8 mouse cellular contexts compared by ENCODE assay signal in the genomic region with DNA sequence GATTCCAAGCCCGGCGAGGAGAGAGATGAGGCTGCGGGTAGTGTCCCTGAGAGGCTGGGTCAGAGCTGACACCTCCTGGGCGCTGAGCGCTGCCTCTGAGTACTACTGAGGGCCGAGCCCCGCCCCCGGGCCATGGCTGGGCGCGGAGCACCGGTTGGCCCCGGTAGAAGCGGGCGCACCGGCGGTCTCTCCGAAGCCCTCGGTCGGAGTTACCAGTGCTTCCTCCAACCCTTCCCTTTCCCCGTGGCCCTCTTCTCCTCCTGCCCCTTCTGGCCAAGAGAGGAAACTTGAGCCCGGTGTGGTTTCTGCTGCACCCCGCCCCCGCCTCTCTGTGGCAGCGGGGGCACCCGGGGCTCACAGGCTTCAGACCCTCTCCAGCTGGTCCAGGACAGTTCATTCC. TPM values are rescaled to one million over a fixed set of nuclear protein-coding genes. Genes with fewer than 3 reads are reported as not detected.
DNase-seq lines count a peak whose midpoint lies in the region; ATAC-seq and TF ChIP-seq lines count a peak whose summit lies in the region.

No protein-coding gene starts in this region.

- TF ChIP-seq CTCF in bone marrow, adult 2 months (IDR thresholded peaks at IDR 0.05; ENCODE audit: control insufficient read depth, insufficient read depth, low read length), result peak; percentile 41
- no peak for TF ChIP-seq CTCF in cerebellum, adult 2 months (IDR thresholded peaks at IDR 0.05; ENCODE audit: borderline replicate concordance, insufficient read depth, low read depth, low read length)

- ATAC-seq in lung, embryonic 15.5 days (ENCODE audit: borderline replicate concordance, extremely low read depth, low FRiP score, low TSS enrichment), result peak; percentile 56; the same call in 1 of the 2 replicates
- peak; percentile 57; the same call in 1 of the 2 replicates for ATAC-seq in neural tube, embryonic 14.5 days (ENCODE audit: low read depth)

- H3K9ac ChIP-seq in ES-E14 (ENCODE audit: insufficient read depth, low read depth, low read length, poor library complexity, severe bottlenecking), result peak overlapping the region; percentile 62
- peak overlapping the region; percentile 55 for H3K9ac ChIP-seq in lung, embryonic 15.5 days
- H3K9ac ChIP-seq in neural tube, embryonic 14.5 days (replicated peaks; ENCODE audit: low read depth, low read length), result peak overlapping the region; percentile 42

- under 1% methylated on average over 25 of the region's 25 CpGs for WGBS in bone marrow, adult 2 months
- WGBS in lung, embryonic 15.5 days, result 1% methylated on average over 25 of the region's 25 CpGs
- WGBS in neural tube, embryonic 14.5 days, result under 1% methylated on average over 25 of the region's 25 CpGs
- WGBS in cerebellum, adult 2 months, result 3% methylated on average over 24 of the region's 25 CpGs

- in situ Hi-C loops in ES-E14 (cut with MboI; ENCODE audit: low sequenced_read_pairs in 2 of 2, unreplicated experiment in 2 of 2), result no loop called here

- no peak overlapping the region for H3K27ac ChIP-seq in ES-E14 (ENCODE audit: insufficient read depth, low read depth, low read length, poor library complexity, severe bottlenecking)
- H3K27ac ChIP-seq in bone marrow, adult 2 months (ENCODE audit: control insufficient read depth, insufficient read depth, low read depth, low read length, poor library complexity), result peak overlapping the region; percentile 98
- 0 out of 2 replicates have a peak overlapping the region, but pooled peaks have one; percentile 26 for H3K27ac ChIP-seq in lung, embryonic 15.5 days
- H3K27ac ChIP-seq in neural tube, embryonic 14.5 days (ENCODE audit: low read depth, low read length), result no peak overlapping the region
- no peak overlapping the region for H3K27ac ChIP-seq in cerebellum, adult 2 months (ENCODE audit: insufficient read depth, low read length)

- no peaks in the 10 kb centered on the region for H3K36me3 ChIP-seq in ES-E14 (ENCODE audit: control insufficient read depth, insufficient read depth, low read length, poor library complexity, severe bottlenecking)
- H3K36me3 ChIP-seq in lung, embryonic 15.5 days, result no peaks in the 10 kb centered on the region
- H3K36me3 ChIP-seq in neural tube, embryonic 14.5 days (ENCODE audit: control insufficient read depth, insufficient read depth, low read length), result no peaks in the 10 kb centered on the region

- H3K4me1 ChIP-seq in ES-E14 (ENCODE audit: control insufficient read depth in 2 of 2, insufficient read depth in 2 of 2, low read length in 2 of 2, poor library complexity in 1 of 2), result peaks cover 0 to 16% of the 10 kb centered on the region in 2 experiments; a peak in 2 of 4 replicates
- H3K4me1 ChIP-seq in bone marrow, adult 2 months (ENCODE audit: control insufficient read depth, insufficient read depth, low read length), result peaks cover 4% of the 10 kb centered on the region
- H3K4me1 ChIP-seq in lung, embryonic 15.5 days, result peaks cover 26% of the 10 kb centered on the region
- peaks cover 7% of the 10 kb centered on the region for H3K4me1 ChIP-seq in neural tube, embryonic 14.5 days (ENCODE audit: control insufficient read depth, insufficient read depth, low read length)
- peaks cover 7% of the 10 kb centered on the region; the same call in 1 of the 2 replicates for H3K4me1 ChIP-seq in cerebellum, adult 2 months (ENCODE audit: control insufficient read depth, insufficient read depth, low read length)

- DNase-seq in ES-E14 (ENCODE audit: low read depth, low spot score), result no peak
- DNase-seq in gastrocnemius, postnatal 4 days (ENCODE audit: low spot score in 2 of 2), result peak; percentile 42 to 44
- DNase-seq in kidney, adult 18-20 months, result peak; percentile 55
- no peak for DNase-seq in frontal cortex, postnatal 25 days (ENCODE audit: low spot score in 2 of 2)
- DNase-seq in cerebellum, adult 2 months, result no peak

- H3K27me3 ChIP-seq in lung, embryonic 15.5 days, result no peaks in the 10 kb centered on the region
- H3K27me3 ChIP-seq in neural tube, embryonic 14.5 days (ENCODE audit: control insufficient read depth, insufficient read depth, low read length), result no peaks in the 10 kb centered on the region
- H3K27me3 ChIP-seq in cerebellum, adult 2 months (ENCODE audit: control insufficient read depth, insufficient read depth, low read length), result no peaks in the 10 kb centered on the region; the same call in 1 of the 2 replicates

- H3K4me3 ChIP-seq in ES-E14 (ENCODE audit: insufficient read depth in 1 of 2, low read depth in 1 of 2, low read length in 2 of 2, poor library complexity in 1 of 2, severe bottlenecking in 1 of 2), result peak overlapping the region; percentile 49 to 61
- peak overlapping the region; percentile 90 for H3K4me3 ChIP-seq in bone marrow, adult 2 months (replicated peaks; ENCODE audit: control insufficient read depth, low read depth, low read length)
- peak overlapping the region; percentile 45 for H3K4me3 ChIP-seq in lung, embryonic 15.5 days
- peak overlapping the region; percentile 24 for H3K4me3 ChIP-seq in neural tube, embryonic 14.5 days (ENCODE audit: low read depth, low read length)
- H3K4me3 ChIP-seq in cerebellum, adult 2 months (replicated peaks; ENCODE audit: insufficient read depth, low read depth, low read length), result no peak overlapping the region

- peak overlapping the region; percentile 92 for H3K4me2 ChIP-seq in lung, embryonic 15.5 days
- peak overlapping the region; percentile 61 for H3K4me2 ChIP-seq in neural tube, embryonic 14.5 days (ENCODE audit: low read depth, low read length)

- no peaks in the 10 kb centered on the region for H3K9me3 ChIP-seq in ES-E14 (ENCODE audit: control insufficient read depth, insufficient read depth, low read depth, low read length)
- H3K9me3 ChIP-seq in lung, embryonic 15.5 days, result no peaks in the 10 kb centered on the region
- H3K9me3 ChIP-seq in neural tube, embryonic 14.5 days (ENCODE audit: control insufficient read depth, low read length), result no peaks in the 10 kb centered on the region

- peak; percentile 97 for TF ChIP-seq POLR2A in bone marrow, adult 2 months (IDR thresholded peaks at IDR 0.05; ENCODE audit: borderline replicate concordance, control insufficient read depth, low read depth, low read length)
- TF ChIP-seq POLR2A in cerebellum, adult 2 months (IDR thresholded peaks at IDR 0.05; ENCODE audit: borderline replicate concordance, insufficient read depth, low read length), result no peak

TF ChIP-seq in ES-E14, 5 proteins besides CTCF, POLR2A, EP300 and RAD21:
- TF ChIP-seq CHD2 (IDR thresholded peaks at IDR 0.05; ENCODE audit: low read depth, low read length), result no peak
- no peak for TF ChIP-seq ZNF384 (IDR thresholded peaks at IDR 0.05; ENCODE audit: low read depth, low read length)
- TF ChIP-seq HCFC1 (IDR thresholded peaks at IDR 0.05; ENCODE audit: borderline replicate concordance, insufficient read depth, low read length), result no peak
- TF ChIP-seq MAFK (IDR thresholded peaks at IDR 0.05; ENCODE audit: insufficient read depth, low read depth, low read length), result no peak
- no peak for TF ChIP-seq ZC3H11A (IDR thresholded peaks at IDR 0.05; ENCODE audit: borderline replicate concordance, low read depth, low read length)

RNA-seq across cellular contexts. Expression of a gene that starts 3.0 kb away (rescaled TPM):
- 0.49 and 1.0 TPM in 2 replicates for total RNA-seq in ES-E14 (2012; rRNA removed)
- 218 and 304 TPM in 2 replicates for polyA plus RNA-seq in bone marrow, adult 2 months (2011; ENCODE audit: insufficient read depth, insufficient read length, low replicate concordance, missing spikeins)
- 1 to 10 TPM in 1 of 2 experiments, under 1 TPM in 1; 0.61 to 1.5 TPM for total RNA-seq in gastrocnemius, postnatal 4 days (2021)
- polyA plus RNA-seq in lung, embryonic 15.5 days (2015; fragmentation: Nextera tagmentation; extraction: Ambion mirVana), result 3.6 and 4.7 TPM in 2 replicates
- polyA plus RNA-seq in neural tube, embryonic 14.5 days (2014; fragmentation: Nextera tagmentation; extraction: Ambion mirVana), result 1.9 and 2.0 TPM in 2 replicates
- polyA plus RNA-seq in cerebellum, adult 2 months (2012; rRNA removed), result 0.28 and 0.57 TPM in 2 replicates

RNA-seq across cellular contexts. Expression of a gene that starts 14.9 kb away (rescaled TPM):
- total RNA-seq in ES-E14 (2012; rRNA removed), result 321 and 519 TPM in 2 replicates
- 406 and 641 TPM in 2 replicates for polyA plus RNA-seq in bone marrow, adult 2 months (2011; ENCODE audit: insufficient read depth, insufficient read length, low replicate concordance, missing spikeins)
- 100 to 1,000 TPM; 295 to 303 TPM for total RNA-seq in gastrocnemius, postnatal 4 days (2021)
- 860 and 895 TPM in 2 replicates for polyA plus RNA-seq in lung, embryonic 15.5 days (2015; fragmentation: Nextera tagmentation; extraction: Ambion mirVana)
- polyA plus RNA-seq in neural tube, embryonic 14.5 days (2014; fragmentation: Nextera tagmentation; extraction: Ambion mirVana), result 635 and 713 TPM in 2 replicates
- polyA plus RNA-seq in cerebellum, adult 2 months (2012; rRNA removed), result 318 and 320 TPM in 2 replicates

RNA-seq across cellular contexts. Expression of a gene that starts 15.6 kb away (rescaled TPM):
- 190 and 226 TPM in 2 replicates for total RNA-seq in ES-E14 (2012; rRNA removed)
- 178 and 226 TPM in 2 replicates for polyA plus RNA-seq in bone marrow, adult 2 months (2011; ENCODE audit: insufficient read depth, insufficient read length, low replicate concordance, missing spikeins)
- total RNA-seq in gastrocnemius, postnatal 4 days (2021), result 100 to 1,000 TPM in 1 of 2 experiments, 10 to 100 TPM in 1; 97.9 to 100 TPM
- 115 and 117 TPM in 2 replicates for polyA plus RNA-seq in lung, embryonic 15.5 days (2015; fragmentation: Nextera tagmentation; extraction: Ambion mirVana)
- polyA plus RNA-seq in neural tube, embryonic 14.5 days (2014; fragmentation: Nextera tagmentation; extraction: Ambion mirVana), result 132 and 143 TPM in 2 replicates
- 49.4 and 52.7 TPM in 2 replicates for polyA plus RNA-seq in cerebellum, adult 2 months (2012; rRNA removed)

RNA-seq across cellular contexts. Expression of a gene that starts 17.3 kb away (rescaled TPM):
- total RNA-seq in ES-E14 (2012; rRNA removed), result 59.4 and 85.5 TPM in 2 replicates
- polyA plus RNA-seq in bone marrow, adult 2 months (2011; ENCODE audit: insufficient read depth, insufficient read length, low replicate concordance, missing spikeins), result 146 and 155 TPM in 2 replicates
- 10 to 100 TPM; 72.8 to 78.4 TPM for total RNA-seq in gastrocnemius, postnatal 4 days (2021)
- 287 and 293 TPM in 2 replicates for polyA plus RNA-seq in lung, embryonic 15.5 days (2015; fragmentation: Nextera tagmentation; extraction: Ambion mirVana)
- 195 and 216 TPM in 2 replicates for polyA plus RNA-seq in neural tube, embryonic 14.5 days (2014; fragmentation: Nextera tagmentation; extraction: Ambion mirVana)
- polyA plus RNA-seq in cerebellum, adult 2 months (2012; rRNA removed), result 110 and 117 TPM in 2 replicates

RNA-seq across cellular contexts. Expression of a gene that starts 55.2 kb away (rescaled TPM):
- total RNA-seq in ES-E14 (2012; rRNA removed), result 0.40 and 0.48 TPM in 2 replicates
- polyA plus RNA-seq in bone marrow, adult 2 months (2011; ENCODE audit: insufficient read depth, insufficient read length, low replicate concordance, missing spikeins), result 1.5 and 2.3 TPM in 2 replicates
- under 1 TPM; 0.16 to 0.20 TPM for total RNA-seq in gastrocnemius, postnatal 4 days (2021)
- 0.29 and 0.36 TPM in 2 replicates for polyA plus RNA-seq in lung, embryonic 15.5 days (2015; fragmentation: Nextera tagmentation; extraction: Ambion mirVana)
- 0.35 and 0.40 TPM in 2 replicates for polyA plus RNA-seq in neural tube, embryonic 14.5 days (2014; fragmentation: Nextera tagmentation; extraction: Ambion mirVana)
- polyA plus RNA-seq in cerebellum, adult 2 months (2012; rRNA removed), result 0.43 and 0.62 TPM in 2 replicates

Comparison
In these comparisons a context has a peak if more than half of its experiments do, and no peak if none do; other contexts are left out.
1. DNase-seq: peak in gastrocnemius, postnatal 4 days (2 of 2) and kidney, adult 18-20 months (single experiment); none in ES-E14 (single experiment), frontal cortex, postnatal 25 days (0 of 2) and cerebellum, adult 2 months (0 of 2).
2. H3K27ac ChIP-seq: peak in bone marrow, adult 2 months (single experiment) and lung, embryonic 15.5 days (single experiment); none in ES-E14 (single experiment), neural tube, embryonic 14.5 days (single experiment) and cerebellum, adult 2 months (single experiment).
3. RNA of a gene that starts 3.0 kb away (polyA plus RNA-seq): 218 to 304 TPM in bone marrow, adult 2 months; 3.6 to 4.7 TPM in lung, embryonic 15.5 days, 1.9 to 2.0 TPM in neural tube, embryonic 14.5 days and 0.28 to 0.57 TPM in cerebellum, adult 2 months; every median in the first group is over 10 times any median in the second.
4. Peak in every context shown above with its lines, with median percentiles within 50 percentile points of each other: H3K9ac ChIP-seq.